Mouse (Mus musculus) kidney, adult 2 months (tissue): ENCODE data around the gene Tnip3.

ENCODE experiments used
- CTCF ChIP-seq: fragments of 200-500 bp; conservative IDR thresholded peaks from 2 replicates; pipeline ENCODE4 v1.5.1; 2011; ENCODE audit warnings: low read depth, mild to moderate bottlenecking, control low read depth, low read length, moderate library complexity, mixed read lengths; ENCODE audit not compliant: insufficient read depth, insufficient read length
- POLR2A ChIP-seq: fragments of 200-500 bp; IDR thresholded peaks from one replicate; pipeline ENCODE4 v1.6.1; 2011; ENCODE audit warnings: low read depth, low read length, control low read depth

- TF ChIP-seq CTCF, result no peak
- TF ChIP-seq POLR2A, result no peak
Observed at GRCm38 (mm10) chr6:65598522-65598921, 73.4 kb downstream of the Tnip3 start.
